Mouse (Mus musculus) regulatory T cell (primary cell): ENCODE measurements around the gene Iqschfp.

Experiments
- in situ Hi-C: fragments of 300-600 bp; cut with MboI, MseI; formaldehyde crosslinking; loops from one replicate; pipeline ENCODE4 v1.15.1; 2025; ENCODE audit warnings: high pct_unique_total_duplicates

The Iqschfp gene

GRCm38 (mm10) chr3:68202162-68202902, 310.3 kb downstream of the Iqschfp start:
- in situ Hi-C loops, result no loop called here

- in situ Hi-C loops, result no loop called here
These were observed 312.0 kb downstream of the Iqschfp start for GRCm38 (mm10) chr3:68203934-68204467.

- in situ Hi-C loops, result no loop called here
These were observed 318.4 kb downstream of the Iqschfp start for GRCm38 (mm10) chr3:68210422-68210821.

GRCm38 (mm10) chr3:68221452-68221851, 329.4 kb downstream of the Iqschfp start:
- in situ Hi-C loops, result no loop called here

GRCm38 (mm10) chr3:68239887-68240286, 347.9 kb downstream of the Iqschfp start:
- in situ Hi-C loops, result no loop called here

- in situ Hi-C loops, result no loop called here
These were observed 351.2 kb downstream of the Iqschfp start for GRCm38 (mm10) chr3:68243239-68243638.

- in situ Hi-C loops, result no loop called here
These were observed 354.1 kb downstream of the Iqschfp start for GRCm38 (mm10) chr3:68246154-68246553.

GRCm38 (mm10) chr3:68250589-68250988, 358.6 kb downstream of the Iqschfp start:
- in situ Hi-C loops, result no loop called here

- in situ Hi-C loops, result no loop called here
These were observed 360.3 kb downstream of the Iqschfp start for GRCm38 (mm10) chr3:68252335-68252734.

- in situ Hi-C loops, result no loop called here
These were observed 370.3 kb downstream of the Iqschfp start for GRCm38 (mm10) chr3:68262304-68262703.

- in situ Hi-C loops, result no loop called here
These were observed 375.9 kb downstream of the Iqschfp start for GRCm38 (mm10) chr3:68267905-68268304.

- in situ Hi-C loops, result no loop called here
These were observed 377.2 kb downstream of the Iqschfp start for GRCm38 (mm10) chr3:68269251-68269650.

- in situ Hi-C loops, result no loop called here
These were observed 378.2 kb downstream of the Iqschfp start for GRCm38 (mm10) chr3:68270246-68270645.

- in situ Hi-C loops, result no loop called here
These were observed 379.4 kb downstream of the Iqschfp start for GRCm38 (mm10) chr3:68271457-68271856.

GRCm38 (mm10) chr3:68271881-68272280, 379.8 kb downstream of the Iqschfp start:
- in situ Hi-C loops, result no loop called here

- in situ Hi-C loops, result no loop called here
These were observed 391.0 kb downstream of the Iqschfp start for GRCm38 (mm10) chr3:68282844-68283594.

- in situ Hi-C loops, result no loop called here
These were observed 391.6 kb downstream of the Iqschfp start for GRCm38 (mm10) chr3:68283595-68283991.

GRCm38 (mm10) chr3:68284500-68284899, 392.5 kb downstream of the Iqschfp start:
- in situ Hi-C loops, result no loop called here

GRCm38 (mm10) chr3:68296752-68297151, 404.7 kb downstream of the Iqschfp start:
- in situ Hi-C loops, result no loop called here

- in situ Hi-C loops, result no loop called here
These were observed 413.6 kb downstream of the Iqschfp start for GRCm38 (mm10) chr3:68305647-68306046.

- in situ Hi-C loops, result no loop called here
These were observed 414.7 kb downstream of the Iqschfp start for GRCm38 (mm10) chr3:68306726-68307125.

GRCm38 (mm10) chr3:68325575-68325974, 433.5 kb downstream of the Iqschfp start:
- in situ Hi-C loops, result no loop called here

GRCm38 (mm10) chr3:68332515-68332914, 440.5 kb downstream of the Iqschfp start:
- in situ Hi-C loops, result no loop called here
